Mouse (Mus musculus) CD4-positive, CD25-positive, alpha-beta regulatory T cell, adult 4 months (primary cell): Measurements from ENCODE around the gene Ccdc177. TPM values are rescaled to one million over a fixed set of nuclear protein-coding genes. Genes with fewer than 3 reads are reported as not detected.

ENCODE experiments used
- ATAC-seq: one replicate; pipeline ENCODE4 v1.8.0; 2017
- polyA plus RNA-seq, 2 experiments: library from polyadenylated mRNA; unstranded; fragments of 100-300 nt; shearing (Covaris generic); gene quantifications; one replicate each; pipeline ENCODE4 v1.2.1; 2017

The Ccdc177 gene
- polyA plus RNA-seq, 2 experiments from 2014 or later: not detected

GRCm38 (mm10) chr12:80785005-80785404 lies 24.5 kb upstream of the Ccdc177 start:
- ATAC-seq: no peak

GRCm38 (mm10) chr12:80783889-80784288 lies 23.4 kb upstream of the Ccdc177 start:
- no peak for ATAC-seq

GRCm38 (mm10) chr12:80782892-80783291 lies 22.4 kb upstream of the Ccdc177 start:
- no peak for ATAC-seq

GRCm38 (mm10) chr12:80782190-80782589 lies 21.7 kb upstream of the Ccdc177 start:
- ATAC-seq: no peak

- no peak for ATAC-seq
Observed at GRCm38 (mm10) chr12:80779760-80780159, 19.3 kb upstream of the Ccdc177 start.

GRCm38 (mm10) chr12:80778188-80778936 lies 17.9 kb upstream of the Ccdc177 start:
- ATAC-seq: peak; percentile 29

- peak; percentile 68 for ATAC-seq
Observed at GRCm38 (mm10) chr12:80776046-80776634, 15.7 kb upstream of the Ccdc177 start.

- no peak for ATAC-seq
Observed at GRCm38 (mm10) chr12:80774786-80775185, 14.3 kb upstream of the Ccdc177 start.

GRCm38 (mm10) chr12:80769697-80770096 lies 9.2 kb upstream of the Ccdc177 start:
- peak; percentile 82 for ATAC-seq

- no peak for ATAC-seq
Observed at GRCm38 (mm10) chr12:80764116-80764515, 3.6 kb upstream of the Ccdc177 start.

- ATAC-seq: no peak
Observed at GRCm38 (mm10) chr12:80762982-80763381, 2.5 kb upstream of the Ccdc177 start.

- no peak for ATAC-seq
Observed at GRCm38 (mm10) chr12:80759713-80760395, 633 bp downstream of the Ccdc177 start.

- no peak for ATAC-seq
Observed at GRCm38 (mm10) chr12:80759387-80759712, 1.1 kb downstream of the Ccdc177 start.

GRCm38 (mm10) chr12:80758559-80759386 lies 1.7 kb downstream of the Ccdc177 start:
- ATAC-seq: no peak

- no peak for ATAC-seq
Observed at GRCm38 (mm10) chr12:80757751-80758558, 2.5 kb downstream of the Ccdc177 start.

- ATAC-seq: no peak
Observed at GRCm38 (mm10) chr12:80751556-80751955, 8.9 kb downstream of the Ccdc177 start.

- no peak for ATAC-seq
Observed at GRCm38 (mm10) chr12:80746031-80746813, 14.3 kb downstream of the Ccdc177 start.

GRCm38 (mm10) chr12:80744614-80745013 lies 15.9 kb downstream of the Ccdc177 start:
- no peak for ATAC-seq

- ATAC-seq: no peak
Observed at GRCm38 (mm10) chr12:80739482-80739881, 21.0 kb downstream of the Ccdc177 start.

- ATAC-seq: no peak
Observed at GRCm38 (mm10) chr12:80737283-80737600, 23.2 kb downstream of the Ccdc177 start.
